Mouse (Mus musculus) lung, adult 18-20 months (tissue): ENCODE data around the gene Slc2a6.

ENCODE experiments used
- DNase-seq, 2 experiments: peaks; one replicate each; pipeline ENCODE4 v3.0.0; 2022; ENCODE audit warnings: mixed read lengths in 2 of 2

Slc2a6 gene

GRCm38 (mm10) chr2:27032361-27032760, 4.6 kb upstream of the Slc2a6 start:
- DNase-seq: no peak

GRCm38 (mm10) chr2:27028437-27029015, 728 bp upstream of the Slc2a6 start:
- DNase-seq: peak in 1 of 2 experiments; percentile 36

DNA sequence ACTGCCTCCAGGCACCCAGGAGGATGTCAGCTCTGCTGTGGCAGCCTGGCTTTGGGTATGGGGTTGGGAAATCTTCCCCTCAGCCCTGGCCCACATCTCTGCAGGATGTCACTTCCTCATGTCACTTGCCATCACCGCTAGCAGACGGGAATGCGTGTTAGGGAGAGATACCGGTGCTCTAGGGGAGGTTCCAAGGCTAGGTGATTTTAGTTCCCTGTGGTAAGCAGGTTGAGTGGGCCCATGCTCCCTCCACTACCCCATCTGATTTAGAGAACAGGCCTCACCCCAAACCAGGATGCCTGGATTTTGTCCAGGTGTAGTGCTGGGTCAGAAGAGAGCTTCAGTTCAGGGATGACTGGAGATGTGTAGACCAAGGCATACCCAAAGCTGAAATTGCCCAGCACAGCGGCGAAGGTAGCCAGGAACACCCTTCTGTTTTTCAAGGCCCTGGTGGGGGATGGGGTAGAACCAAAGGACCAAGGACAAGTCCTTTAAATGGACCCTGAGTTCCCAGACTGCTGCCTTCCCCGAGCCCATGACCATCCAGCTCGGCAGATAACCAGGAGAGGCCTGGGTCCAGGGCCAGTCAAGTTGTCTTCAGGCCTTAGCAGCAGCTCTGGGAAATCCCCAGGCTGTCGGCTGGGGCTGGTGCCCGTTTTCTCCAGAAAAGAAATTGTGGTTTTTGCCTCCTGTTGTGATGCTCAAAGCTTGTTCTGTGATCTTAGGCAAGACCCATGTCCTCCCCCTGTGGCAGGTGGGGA, 761 bp downstream of the Slc2a6 start:
- DNase-seq: no peak

- DNase-seq: no peak
These were observed 1.5 kb downstream of the Slc2a6 start for GRCm38 (mm10) chr2:27026332-27026731.

GRCm38 (mm10) chr2:27025545-27025944, 2.3 kb downstream of the Slc2a6 start:
- peak in 1 of 2 experiments; percentile 42 for DNase-seq

DNA sequence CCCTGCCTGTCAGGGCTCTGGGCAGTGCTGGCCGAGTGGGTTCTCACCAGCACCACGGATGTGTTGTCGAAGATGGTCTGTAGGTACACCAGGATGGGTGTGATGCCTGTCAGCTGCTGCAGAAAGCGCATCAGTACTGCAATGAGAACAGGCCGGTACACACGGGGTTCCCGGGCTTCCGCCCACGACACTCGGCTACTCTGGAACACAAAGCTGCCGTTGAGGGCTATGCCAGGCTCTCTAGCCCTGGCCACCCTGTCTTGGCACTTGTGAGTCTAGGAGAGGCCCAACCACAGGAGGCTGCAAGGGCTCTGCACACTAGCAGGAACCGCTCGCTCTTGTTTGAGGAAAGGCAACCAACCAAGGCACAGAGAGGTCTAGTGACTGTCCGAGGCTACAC, 3.7 kb downstream of the Slc2a6 start:
- DNase-seq: no peak

- no peak for DNase-seq
These were observed 5.2 kb downstream of the Slc2a6 start for GRCm38 (mm10) chr2:27022612-27023011.

GRCm38 (mm10) chr2:27021103-27021502, 6.7 kb downstream of the Slc2a6 start:
- no peak for DNase-seq

DNA sequence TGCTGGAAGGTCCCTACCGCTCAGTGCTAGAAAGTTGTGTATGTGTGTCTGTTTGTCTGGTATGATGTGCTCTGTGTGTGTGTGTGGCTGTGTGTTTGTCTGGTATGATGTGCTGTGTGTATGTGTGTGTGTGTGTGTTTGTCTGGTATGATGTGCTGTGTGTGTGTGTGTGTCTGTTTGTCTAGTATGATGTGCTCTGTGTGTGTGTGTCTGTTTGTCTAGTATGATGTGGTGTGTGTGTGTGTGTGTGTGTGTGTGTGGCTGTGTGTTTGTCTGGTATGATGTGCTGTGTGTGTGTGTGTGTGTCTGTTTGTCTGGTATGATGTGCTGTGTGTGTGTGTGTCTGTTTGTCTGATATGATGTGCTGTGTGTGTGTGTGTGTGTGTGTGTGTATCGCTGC, 8.3 kb downstream of the Slc2a6 start:
- DNase-seq: no peak

DNA sequence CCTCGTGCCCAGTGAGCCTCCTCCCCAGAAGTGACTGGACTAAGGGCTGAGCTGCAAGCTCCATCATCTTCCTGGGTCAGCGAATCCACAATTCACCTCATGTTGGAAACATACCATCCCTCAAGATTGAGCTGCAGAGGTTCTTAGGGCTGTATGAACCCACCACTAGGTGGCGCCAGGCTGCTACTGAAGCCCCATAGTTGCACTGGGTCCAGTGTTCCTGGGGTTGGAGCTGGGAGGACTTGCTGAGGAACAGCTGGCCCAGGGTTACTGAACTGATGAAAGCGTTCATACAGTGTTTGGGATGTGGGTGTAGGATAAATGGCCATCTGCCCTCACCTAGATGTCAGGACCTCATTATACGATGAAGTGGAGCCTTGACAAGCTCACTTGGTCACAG, 10.0 kb downstream of the Slc2a6 start:
- peak; percentile 53 to 69 for DNase-seq

GRCm38 (mm10) chr2:27009714-27010244, 18.0 kb downstream of the Slc2a6 start, which contains the start of gene Cacfd1:
Gene Cacfd1, plus strand, starts transcription at chr2:27009926.
- peak; percentile 86 to 89 for DNase-seq

DNA sequence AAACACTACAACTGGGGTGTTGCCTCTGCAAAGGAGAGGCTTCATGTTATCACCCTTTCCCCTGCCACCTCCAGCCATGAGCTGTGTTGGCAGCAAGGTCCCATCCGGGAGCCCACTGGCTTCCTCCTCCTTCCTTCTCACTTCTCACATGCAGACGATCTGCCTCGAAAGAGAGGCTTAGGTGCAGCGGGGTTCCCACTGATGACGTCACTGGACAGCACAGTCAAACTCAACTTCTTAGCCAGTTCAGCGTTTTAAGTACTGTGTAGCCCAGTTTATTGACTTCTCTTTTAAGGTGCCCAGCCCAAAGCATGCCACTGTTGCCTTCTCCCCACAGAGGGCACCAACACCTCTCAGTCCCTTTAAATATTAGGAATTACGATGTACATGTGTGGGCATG, 20.1 kb downstream of the Slc2a6 start:
- DNase-seq: no peak

- DNase-seq: no peak
These were observed 21.5 kb downstream of the Slc2a6 start for GRCm38 (mm10) chr2:27006255-27006654.

DNA sequence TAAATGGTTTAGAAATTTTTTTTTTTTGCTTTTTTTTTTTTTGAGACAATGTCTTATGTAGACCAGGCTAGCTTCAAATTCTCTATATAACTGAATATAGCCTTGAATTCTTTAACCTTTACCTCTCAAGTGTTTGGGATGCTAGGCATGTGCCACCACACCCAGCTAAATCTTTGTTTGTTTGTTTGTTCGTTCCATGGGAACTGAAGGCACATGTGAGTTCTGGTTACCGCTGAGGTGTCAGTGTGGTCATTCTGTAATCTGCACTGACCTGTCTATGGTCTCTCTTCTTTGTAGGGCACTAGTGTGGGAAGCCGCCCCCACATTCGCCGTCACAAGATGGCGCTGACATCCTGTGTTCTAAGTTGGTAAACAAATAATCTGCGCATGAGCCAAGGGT, 29.8 kb downstream of the Slc2a6 start:
- no peak for DNase-seq

- DNase-seq: no peak
These were observed 30.3 kb downstream of the Slc2a6 start for GRCm38 (mm10) chr2:26997498-26997897.

GRCm38 (mm10) chr2:26993936-26994335, 33.9 kb downstream of the Slc2a6 start:
- no peak for DNase-seq

DNA sequence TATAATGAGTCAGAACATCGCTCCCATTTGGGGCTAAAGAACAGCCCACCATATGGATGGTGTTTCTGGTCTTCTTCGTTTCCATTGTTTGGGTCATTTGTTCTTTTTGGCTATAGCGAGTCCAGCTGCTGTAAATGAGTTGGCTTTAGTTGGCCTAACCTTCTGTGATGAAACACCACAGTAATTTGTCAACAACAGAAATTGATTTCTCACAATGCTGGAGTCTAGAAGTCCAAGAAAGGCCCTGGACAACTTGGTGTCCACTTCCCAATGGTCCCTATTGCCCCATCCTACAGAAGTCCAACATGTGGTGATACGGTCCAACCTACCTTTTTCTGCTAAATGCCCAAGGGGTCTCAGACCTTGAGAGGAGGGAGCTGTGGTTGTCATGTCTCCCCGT, 43.2 kb downstream of the Slc2a6 start:
- DNase-seq: no peak

GRCm38 (mm10) chr2:26984179-26984578, 43.6 kb downstream of the Slc2a6 start:
- DNase-seq: no peak

DNA sequence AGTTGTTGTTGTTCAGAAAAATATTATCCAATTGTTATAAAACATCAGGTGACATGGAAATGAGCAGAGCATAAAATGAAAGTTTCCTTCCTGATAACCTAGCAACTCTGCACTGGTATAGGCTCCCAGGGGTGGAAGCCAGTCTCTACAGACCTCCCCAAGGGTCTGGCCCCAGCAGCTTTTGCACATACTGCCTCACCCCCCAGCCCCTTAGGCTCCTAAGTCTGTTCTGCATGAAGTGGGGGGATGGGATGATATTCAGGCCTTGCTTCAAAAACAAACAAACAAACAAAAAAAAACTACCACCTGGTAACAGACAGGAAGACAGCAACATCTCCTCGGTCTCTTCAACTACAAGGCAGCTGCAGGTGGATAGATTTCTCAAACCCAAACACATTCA, 47.4 kb downstream of the Slc2a6 start:
- no peak for DNase-seq

GRCm38 (mm10) chr2:26973960-26974359, 53.8 kb downstream of the Slc2a6 start:
- DNase-seq: no peak

GRCm38 (mm10) chr2:26973116-26973515, 54.7 kb downstream of the Slc2a6 start, which contains the start of gene Adamts13:
Gene Adamts13, plus strand, starts transcription at chr2:26973416.
- no peak for DNase-seq
